Mouse (Mus musculus): Measurements from ENCODE around the gene Nkx2-2.
"Not testable (repeated sequence)": the region's sequence is repeated elsewhere in the genome, so short reads cannot be mapped to it uniquely, and the experiment has no call there.

Nkx2-2 gene

DNA sequence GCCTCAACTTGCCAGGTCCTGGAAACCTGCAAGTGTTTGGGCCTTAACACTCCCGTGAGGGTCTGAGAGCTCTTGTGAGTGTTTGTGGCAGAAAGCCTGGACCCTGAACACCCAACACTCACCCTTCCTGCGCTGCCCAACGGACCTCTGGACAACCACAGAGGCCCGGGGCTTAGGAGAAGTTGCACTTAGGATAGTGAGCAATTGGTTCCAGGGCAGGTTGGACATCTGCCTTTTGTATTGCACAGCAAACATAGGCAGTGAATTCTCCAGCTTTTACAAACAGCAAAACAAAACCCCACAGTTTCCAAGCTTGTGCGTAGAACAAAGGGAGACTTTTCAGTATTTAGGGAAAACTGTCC is 12.8 kb downstream of the Nkx2-2 start:
- DNase-seq (ENCODE audit: low spot score), result no peak

DNA sequence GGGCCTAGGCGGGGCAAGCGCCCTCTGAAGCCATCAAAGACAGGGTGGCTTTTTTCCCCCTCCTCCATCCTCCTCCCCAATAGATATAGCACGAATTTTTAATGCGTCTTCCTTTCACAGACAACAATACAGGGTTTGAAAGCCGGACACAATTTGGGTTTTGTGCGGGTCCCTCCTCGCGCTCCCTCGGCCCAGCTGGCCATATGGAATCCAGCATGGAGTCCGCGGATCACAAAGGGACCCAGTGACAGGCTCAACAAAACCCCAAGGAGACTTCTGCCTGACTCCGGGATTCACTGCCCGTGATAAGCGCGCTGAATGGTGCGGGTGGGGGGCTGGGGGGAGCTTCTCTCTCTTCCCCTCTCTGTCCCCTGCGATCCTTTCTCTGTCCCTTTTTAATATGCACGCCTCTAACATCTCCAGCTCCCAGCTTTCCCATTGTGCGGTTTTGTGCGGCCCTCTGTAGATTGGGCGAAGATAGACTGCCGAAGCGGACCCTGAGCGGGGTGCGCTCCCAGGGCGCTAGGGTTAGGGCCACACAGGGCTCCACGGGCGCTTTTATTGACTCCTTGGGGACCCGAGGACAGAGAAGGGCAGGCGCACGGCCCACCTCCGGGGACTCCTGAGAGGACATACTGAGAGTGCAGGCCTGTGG is 13.3 kb downstream of the Nkx2-2 start:
- no peak for DNase-seq (ENCODE audit: low spot score)

DNA sequence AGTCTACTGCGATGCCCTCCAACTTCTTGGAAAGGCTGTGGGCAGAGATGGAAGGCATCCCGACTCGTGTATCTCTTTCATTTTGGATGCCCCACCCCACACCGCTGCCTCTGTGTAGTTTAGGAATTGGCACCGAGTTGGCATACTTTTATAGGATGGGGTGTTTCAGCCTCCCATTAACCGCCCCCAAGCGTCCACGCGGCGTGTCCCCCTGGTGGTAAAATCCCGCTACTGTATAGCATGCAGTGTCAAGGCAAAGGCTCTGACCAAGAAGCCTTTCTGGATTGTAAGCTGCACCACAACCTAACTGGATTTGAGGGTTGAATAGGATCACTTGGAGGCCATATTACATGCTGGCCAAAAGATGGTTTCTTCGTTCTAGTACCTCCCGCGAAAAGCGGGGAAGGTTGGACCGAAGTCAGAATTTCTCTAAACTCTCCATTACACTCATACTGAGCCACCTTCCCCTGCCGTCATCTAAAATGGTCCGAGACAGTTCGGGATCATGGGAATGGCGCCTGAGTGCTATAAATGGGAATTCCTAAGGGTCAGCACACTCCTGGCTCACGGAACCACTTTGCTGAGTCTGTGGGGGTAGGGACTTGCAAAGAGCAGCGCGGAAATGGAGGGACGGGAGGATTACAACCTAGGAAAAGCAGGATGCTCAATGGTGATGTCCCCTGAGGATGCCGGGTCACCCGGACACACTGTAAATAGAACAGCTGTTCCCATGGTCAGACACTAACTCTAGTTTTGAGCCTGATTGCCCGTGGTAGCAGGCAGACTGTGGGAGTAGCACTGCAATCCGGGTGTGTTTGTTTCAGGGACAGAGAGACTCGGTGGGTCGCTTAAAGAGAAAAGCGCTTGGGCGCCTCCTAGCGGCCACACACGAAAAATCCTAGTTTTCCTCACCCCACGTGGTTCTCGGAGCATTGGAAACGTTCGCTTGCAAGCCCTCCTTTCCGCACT is 15.7 kb downstream of the Nkx2-2 start:
- no peak for DNase-seq (ENCODE audit: low spot score)

DNA sequence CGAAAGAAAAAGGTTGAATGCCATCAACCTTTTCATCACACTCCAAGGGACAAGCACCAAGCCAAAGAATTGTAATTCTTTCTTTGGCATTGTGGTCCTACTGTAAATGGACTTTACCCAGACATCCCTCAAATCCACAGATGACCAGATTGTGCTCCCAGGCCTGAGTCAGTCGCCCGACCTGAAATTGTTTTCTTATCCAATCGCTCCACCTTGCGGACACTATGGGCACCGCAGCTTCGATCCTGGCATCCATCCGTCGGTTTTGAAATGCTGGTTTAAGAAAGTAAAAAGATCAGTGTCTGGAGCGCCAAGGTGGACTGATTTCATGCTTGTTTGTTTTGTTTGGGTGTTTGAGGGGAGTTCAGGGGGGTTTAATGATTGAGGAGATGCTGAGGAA is 16.4 kb downstream of the Nkx2-2 start:
- no peak for DNase-seq (ENCODE audit: low spot score)

DNA sequence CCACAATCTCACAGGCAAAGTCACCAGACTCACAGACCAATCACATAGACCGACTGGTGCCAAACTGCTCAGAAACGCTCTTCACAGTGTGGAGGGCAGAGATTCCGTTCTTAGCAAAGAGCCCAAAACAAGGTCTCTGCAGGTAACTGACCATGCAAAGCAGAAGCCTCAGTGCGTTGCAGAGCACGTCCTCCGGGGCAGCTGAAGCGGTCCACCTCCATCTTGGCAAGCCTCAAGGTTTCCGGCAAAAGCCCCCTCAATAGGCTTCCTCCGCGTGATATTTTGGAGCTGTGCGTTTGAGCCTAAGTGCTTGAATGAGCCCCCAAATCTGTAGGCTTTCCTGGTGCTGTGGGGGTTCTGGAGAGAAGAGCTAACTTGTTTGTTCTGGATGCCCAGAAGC is 18.7 kb downstream of the Nkx2-2 start:
- DNase-seq (ENCODE audit: low spot score), result no peak

DNA sequence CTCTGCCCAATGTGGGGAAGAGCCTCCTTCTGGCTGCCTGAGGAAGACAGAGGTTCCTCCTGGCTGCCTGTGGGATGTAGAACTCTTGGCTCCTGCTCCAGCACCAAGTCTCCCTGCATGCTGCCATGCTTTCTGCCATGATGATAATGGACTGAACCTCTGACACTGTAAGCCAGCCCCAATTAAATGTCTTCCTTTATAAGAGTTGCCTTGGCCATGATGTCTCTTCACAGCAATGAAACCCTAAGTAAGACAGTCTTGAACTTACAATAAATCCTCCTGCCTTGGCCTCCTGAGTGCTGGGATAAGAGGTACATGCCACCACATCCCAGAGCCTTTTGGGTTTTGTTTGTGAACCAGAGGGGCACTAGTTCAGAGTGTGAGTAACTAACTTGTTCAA is 20.3 kb downstream of the Nkx2-2 start:
- DNase-seq (ENCODE audit: low spot score), result no peak

DNA sequence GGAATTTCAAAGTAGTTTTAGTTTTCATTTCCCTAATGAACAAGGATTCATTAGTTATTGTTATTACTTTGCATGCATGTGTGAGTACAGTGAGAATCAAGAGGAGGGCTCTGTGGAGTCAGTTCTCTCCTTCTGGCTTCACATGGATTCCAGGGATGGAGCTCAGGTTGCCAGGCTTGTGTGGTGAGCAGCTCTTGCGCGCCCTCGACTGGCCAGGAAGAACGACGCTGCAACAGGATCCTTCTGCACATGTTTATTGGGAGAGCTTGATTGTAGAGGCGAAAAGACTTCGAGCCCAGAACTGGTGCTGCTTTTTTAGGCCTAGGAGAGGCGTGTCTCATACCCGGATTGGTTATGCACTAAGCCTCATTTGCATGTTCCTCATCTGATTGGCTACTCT is 23.5 kb downstream of the Nkx2-2 start:
- not testable (repeated sequence) for DNase-seq (ENCODE audit: low spot score)

DNA sequence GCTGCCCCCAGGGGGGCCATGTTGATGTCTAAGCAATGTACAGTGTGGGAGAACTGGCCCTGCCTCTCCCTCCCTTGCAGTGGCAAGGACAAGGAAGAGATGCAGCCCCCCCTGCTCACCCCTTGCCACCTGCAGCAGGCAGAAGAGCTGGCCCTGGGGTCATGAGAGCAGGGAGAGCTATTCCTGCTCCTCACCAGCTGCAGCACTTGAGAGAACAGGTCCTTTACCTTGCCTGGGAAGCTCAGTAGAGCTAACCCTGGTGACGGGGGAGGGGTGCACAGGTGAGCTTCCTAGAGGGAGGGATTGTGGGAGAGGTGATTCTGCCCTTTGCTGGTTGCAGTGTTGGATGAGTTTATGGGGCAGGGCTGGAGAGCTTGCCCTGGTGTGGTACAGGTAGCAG is 28.2 kb downstream of the Nkx2-2 start:
- no peak for DNase-seq (ENCODE audit: low spot score)

DNA sequence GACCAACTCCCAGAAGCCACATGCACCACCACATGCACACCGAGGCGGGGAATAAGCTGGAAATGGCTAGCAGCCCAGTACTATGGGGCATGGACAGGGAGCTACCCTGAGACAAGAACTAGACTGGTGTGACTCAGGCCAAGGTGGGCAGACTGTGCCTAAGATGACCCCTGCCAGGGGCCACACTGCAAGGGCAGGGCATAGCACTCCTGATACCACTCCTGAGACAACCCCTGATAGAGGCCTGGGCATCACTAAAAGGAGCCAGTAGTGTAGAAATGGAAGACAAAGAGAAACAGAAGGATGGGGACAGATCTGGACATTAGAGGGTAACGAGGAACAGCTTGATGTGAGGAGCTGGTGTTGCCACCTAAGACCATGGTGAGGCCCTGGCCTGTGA is 28.7 kb downstream of the Nkx2-2 start:
- DNase-seq (ENCODE audit: low spot score), result no peak

DNA sequence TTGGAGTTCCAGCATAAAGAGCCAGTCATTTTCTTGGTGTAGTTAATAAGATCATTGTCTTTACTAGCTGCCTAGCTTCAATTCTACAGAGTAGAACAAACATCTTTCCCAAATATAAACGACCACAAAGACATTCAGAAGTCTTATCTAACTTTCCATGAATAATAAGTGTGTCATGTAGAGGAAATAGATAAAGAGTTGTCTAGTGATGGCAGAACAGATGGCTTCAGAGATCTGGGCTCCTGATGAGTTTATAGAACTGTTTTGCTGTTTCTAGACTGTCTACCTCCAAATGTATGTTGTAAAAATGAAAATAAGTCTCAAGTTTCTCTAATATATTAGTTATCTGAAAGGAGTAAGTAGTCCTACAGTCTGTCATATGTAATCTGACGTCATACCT is 41.5 kb downstream of the Nkx2-2 start:
- no peak for DNase-seq (ENCODE audit: low spot score)

Measured in urinary bladder, postnatal 10 days (tissue).